Mouse (Mus musculus): Measurements from ENCODE around the gene Zfp429. TPM values are rescaled to one million over a fixed set of nuclear protein-coding genes. Genes with fewer than 3 reads are reported as not detected.

Zfp429 gene
- total and polyA plus RNA-seq, 3 experiments, result 8.0 to 17.4 (median 9.0) TPM

DNA sequence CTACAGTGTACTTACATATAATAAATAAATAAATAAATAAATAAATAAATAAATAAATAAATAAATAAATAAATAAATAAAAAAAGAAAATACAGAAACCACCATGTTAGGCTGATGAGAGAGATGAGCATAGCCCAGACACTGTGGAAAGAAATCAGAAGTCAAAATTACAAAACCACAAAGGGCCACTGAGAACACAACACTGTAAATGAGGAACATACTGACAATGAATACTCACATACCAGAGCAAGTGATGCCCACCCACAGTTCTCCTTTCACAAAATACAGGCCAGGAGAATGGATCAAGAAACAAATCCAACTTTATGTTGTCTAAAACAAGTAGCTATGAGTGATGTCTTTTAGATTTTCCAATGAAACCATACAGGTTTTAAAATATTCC, 47.8 kb downstream of the Zfp429 start:
- DNase-seq (ENCODE audit: extremely low read depth), result no peak
- in situ Hi-C loops (cut with MboI; ENCODE audit: low pct_ligation_motif_present, low pct_unique_long_range_greater_than_20kb, low sequenced_read_pairs), result no loop called here
- no peaks in the 10 kb centered on the region for H3K9me3 ChIP-seq (replicated peaks; ENCODE audit: low read length)
- H3K27ac ChIP-seq (ENCODE audit: insufficient read depth, low read depth), result no peak overlapping the region
- TF ChIP-seq UBTF (IDR thresholded peaks at IDR 0.05; ENCODE audit: low read depth, low read length), result no peak
- TF ChIP-seq NELFE (IDR thresholded peaks at IDR 0.05; ENCODE audit: low read depth, low read length), result no peak
- no peak for TF ChIP-seq MXI1 (IDR thresholded peaks at IDR 0.05; ENCODE audit: low read depth, low read length)
- no peak for TF ChIP-seq ZC3H11A (IDR thresholded peaks at IDR 0.05; ENCODE audit: low read depth, low read length)
- no peak for TF ChIP-seq NRF1 (IDR thresholded peaks at IDR 0.05; ENCODE audit: low read depth, low read length)
- TF ChIP-seq PAX5 (IDR thresholded peaks at IDR 0.05; ENCODE audit: low read length), result no peak
- no peak for TF ChIP-seq CHD1 (IDR thresholded peaks at IDR 0.05; ENCODE audit: low read depth, low read length)
- no peak for TF ChIP-seq ZKSCAN1 (IDR thresholded peaks at IDR 0.05; ENCODE audit: borderline replicate concordance, low read depth, low read length)
- no peak for TF ChIP-seq ETS1 (conservative IDR thresholded peaks at IDR 0.05; ENCODE audit: low read depth, low read length)
- peaks cover 2% of the 10 kb centered on the region; the same call in 1 of the 2 replicates for H3K79me2 ChIP-seq (replicated peaks; ENCODE audit: control insufficient read depth, extremely low read depth, insufficient read depth, poor library complexity, severe bottlenecking)
- H3K4me1 ChIP-seq (ENCODE audit: control insufficient read depth in 1 of 2, insufficient read depth in 2 of 2), result no peaks in the 10 kb centered on the region
- no peak overlapping the region for H3K9ac ChIP-seq (ENCODE audit: insufficient read depth, low read depth)
- H3K4me3 ChIP-seq (replicated peaks in 1 of 3; ENCODE audit: low read depth in 2 of 3, low read length in 2 of 3, poor library complexity in 1 of 3), result no peak overlapping the region
- peaks cover 0 to 2% of the 10 kb centered on the region in 2 experiments for H3K36me3 ChIP-seq (replicated peaks in 1 of 2; ENCODE audit: control insufficient read depth in 1 of 2, insufficient read depth in 1 of 2, low read length in 1 of 2)
- no peaks in the 10 kb centered on the region for H3K27me3 ChIP-seq (replicated peaks)
- no peak overlapping the region for H3K4me2 ChIP-seq (ENCODE audit: insufficient read depth, low read depth, poor library complexity, severe bottlenecking)
- dilution Hi-C loops (cut with MboI; ENCODE audit: extremely low pct_ligation_motif_present, extremely low pct_unique_long_range_greater_than_20kb, low sequenced_read_pairs), result no loop called here

- Histone ChIP-seq H3K4me1 (ENCODE audit: control insufficient read depth in 1 of 2, insufficient read depth in 2 of 2) (no peaks in the 10 kb centered on the region), H3K27ac (ENCODE audit: insufficient read depth, low read depth) (no peak overlapping the region), H3K4me2 (ENCODE audit: insufficient read depth, low read depth, poor library complexity, severe bottlenecking) (no peak overlapping the region), H3K36me3 (replicated peaks in 1 of 2; ENCODE audit: control insufficient read depth in 1 of 2, insufficient read depth in 1 of 2, low read length in 1 of 2) (peaks cover 22 to 48% of the 10 kb centered on the region in 2 experiments), H3K79me2 (replicated peaks; ENCODE audit: control insufficient read depth, extremely low read depth, insufficient read depth, poor library complexity, severe bottlenecking) (no peaks in the 10 kb centered on the region; the same call in 1 of the 2 replicates), H3K4me3 (replicated peaks in 1 of 3; ENCODE audit: low read depth in 2 of 3, low read length in 2 of 3, poor library complexity in 1 of 3) (no peak overlapping the region), H3K27me3 (replicated peaks) (no peaks in the 10 kb centered on the region), H3K9me3 (replicated peaks; ENCODE audit: low read length) (no peaks in the 10 kb centered on the region), H3K9ac (ENCODE audit: insufficient read depth, low read depth) (no peak overlapping the region)
- dilution Hi-C loops (cut with MboI; ENCODE audit: extremely low pct_ligation_motif_present, extremely low pct_unique_long_range_greater_than_20kb, low sequenced_read_pairs), result no loop called here
- DNase-seq (ENCODE audit: extremely low read depth), result no peak
- in situ Hi-C loops (cut with MboI; ENCODE audit: low pct_ligation_motif_present, low pct_unique_long_range_greater_than_20kb, low sequenced_read_pairs), result no loop called here
- TF ChIP-seq CHD2 (IDR thresholded peaks at IDR 0.05; ENCODE audit: low read length) (no peak), ETS1 (conservative IDR thresholded peaks at IDR 0.05; ENCODE audit: low read depth, low read length) (no peak), MAX (IDR thresholded peaks at IDR 0.05; ENCODE audit: low read length) (no peak), MEF2A (IDR thresholded peaks at IDR 0.05; ENCODE audit: borderline replicate concordance, low read depth, low read length) (no peak), MAFK (IDR thresholded peaks at IDR 0.05; ENCODE audit: insufficient replicate concordance, low read length) (no peak), USF1 (IDR thresholded peaks at IDR 0.05; ENCODE audit: low read depth, low read length) (no peak), MXI1 (IDR thresholded peaks at IDR 0.05; ENCODE audit: low read depth, low read length) (no peak), UBTF (IDR thresholded peaks at IDR 0.05; ENCODE audit: low read depth, low read length) (no peak), ZNF384 (IDR thresholded peaks at IDR 0.05; ENCODE audit: low read depth, low read length) (no peak), JUND (conservative IDR thresholded peaks at IDR 0.05; ENCODE audit: low read depth, low read length) (no peak), TCF12 (IDR thresholded peaks at IDR 0.05; ENCODE audit: low read depth, low read length) (no peak), RAD21 (IDR thresholded peaks at IDR 0.05; ENCODE audit: low read depth, low read length) (no peak), ZKSCAN1 (IDR thresholded peaks at IDR 0.05; ENCODE audit: borderline replicate concordance, low read depth, low read length) (no peak), NRF1 (IDR thresholded peaks at IDR 0.05; ENCODE audit: low read depth, low read length) (no peak)
Observed at GRCm38 (mm10) chr13:67343422-67343821, 56.2 kb downstream of the Zfp429 start.

Other genes with a start within 250 kb of the Zfp429 start
- 7.4 and 8.6 TPM in 2 replicates for gene Rsl1, start 226.6 kb downstream of the Zfp429 start, total RNA-seq (2012; rRNA removed)
- 16.0 and 18.8 TPM in 2 replicates for gene Rsl1, start 226.6 kb downstream of the Zfp429 start, total RNA-seq (2014; rRNA removed)
- gene Rsl1, start 226.6 kb downstream of the Zfp429 start, polyA plus RNA-seq (2012; ENCODE audit: insufficient read length, low read depth), result 9.8 and 10.7 TPM in 2 replicates
- 1.6 and 2.3 TPM in 2 replicates for gene Zfp455, start 205.3 kb downstream of the Zfp429 start, total RNA-seq (2012; rRNA removed)
- 5.6 and 5.7 TPM in 2 replicates for gene Zfp455, start 205.3 kb downstream of the Zfp429 start, total RNA-seq (2014; rRNA removed)
- 2.3 and 3.3 TPM in 2 replicates for gene Zfp455, start 205.3 kb downstream of the Zfp429 start, polyA plus RNA-seq (2012; ENCODE audit: insufficient read length, low read depth)
- gene Zfp458, start 121.4 kb downstream of the Zfp429 start, total RNA-seq (2012; rRNA removed), result 1.6 and 2.3 TPM in 2 replicates
- gene Zfp458, start 121.4 kb downstream of the Zfp429 start, total RNA-seq (2014; rRNA removed), result 3.2 and 3.3 TPM in 2 replicates
- gene Zfp458, start 121.4 kb downstream of the Zfp429 start, polyA plus RNA-seq (2012; ENCODE audit: insufficient read length, low read depth), result 1.6 and 2.4 TPM in 2 replicates
- gene Zfp457, start 93.3 kb downstream of the Zfp429 start, total RNA-seq (2012; rRNA removed), result 0.97 and 0.98 TPM in 2 replicates
- gene Zfp457, start 93.3 kb downstream of the Zfp429 start, total RNA-seq (2014; rRNA removed), result 0.66 TPM in 1 of 2 replicates, not detected in the other
- 0.40 and 0.57 TPM in 2 replicates for gene Zfp457, start 93.3 kb downstream of the Zfp429 start, polyA plus RNA-seq (2012; ENCODE audit: insufficient read length, low read depth)
- gene Zfp595, start 67.2 kb downstream of the Zfp429 start, total RNA-seq (2012; rRNA removed), result 4.6 and 5.4 TPM in 2 replicates
- gene Zfp595, start 67.2 kb downstream of the Zfp429 start, total RNA-seq (2014; rRNA removed), result 10.1 and 13.7 TPM in 2 replicates
- gene Zfp595, start 67.2 kb downstream of the Zfp429 start, polyA plus RNA-seq (2012; ENCODE audit: insufficient read length, low read depth), result 5.4 and 6.4 TPM in 2 replicates
- 1.0 and 1.1 TPM in 2 replicates for gene Gm28044, start 39.3 kb downstream of the Zfp429 start, total RNA-seq (2012; rRNA removed)
- gene Gm28044, start 39.3 kb downstream of the Zfp429 start, total RNA-seq (2014; rRNA removed), result not detected in 2 replicates
- gene Gm28044, start 39.3 kb downstream of the Zfp429 start, polyA plus RNA-seq (2012; ENCODE audit: insufficient read length, low read depth), result 0.89 and 1.0 TPM in 2 replicates
- 1.8 and 2.3 TPM in 2 replicates for gene Zfp953, start 39.2 kb downstream of the Zfp429 start, total RNA-seq (2012; rRNA removed)
- 4.6 and 5.6 TPM in 2 replicates for gene Zfp953, start 39.2 kb downstream of the Zfp429 start, total RNA-seq (2014; rRNA removed)
- gene Zfp953, start 39.2 kb downstream of the Zfp429 start, polyA plus RNA-seq (2012; ENCODE audit: insufficient read length, low read depth), result 3.6 and 4.2 TPM in 2 replicates
- gene Gm28041, start 24.1 kb downstream of the Zfp429 start, total RNA-seq (2012; rRNA removed), result 1.7 and 2.3 TPM in 2 replicates
- 0.61 and 1.1 TPM in 2 replicates for gene Gm28041, start 24.1 kb downstream of the Zfp429 start, total RNA-seq (2014; rRNA removed)
- 1.8 TPM in 1 of 2 replicates, not detected in the other for gene Gm28041, start 24.1 kb downstream of the Zfp429 start, polyA plus RNA-seq (2012; ENCODE audit: insufficient read length, low read depth)
- gene Zfp456, start 24.0 kb downstream of the Zfp429 start, total RNA-seq (2012; rRNA removed), result 4.7 and 5.1 TPM in 2 replicates
- 7.4 and 8.0 TPM in 2 replicates for gene Zfp456, start 24.0 kb downstream of the Zfp429 start, total RNA-seq (2014; rRNA removed)
- gene Zfp456, start 24.0 kb downstream of the Zfp429 start, polyA plus RNA-seq (2012; ENCODE audit: insufficient read length, low read depth), result 2.4 and 3.6 TPM in 2 replicates
- gene Zfp459, start 21.6 kb upstream of the Zfp429 start, total RNA-seq (2012; rRNA removed), result 0.47 and 0.63 TPM in 2 replicates
- 0.12 TPM in 1 of 2 replicates, not detected in the other for gene Zfp459, start 21.6 kb upstream of the Zfp429 start, total RNA-seq (2014; rRNA removed)
- gene Zfp459, start 21.6 kb upstream of the Zfp429 start, polyA plus RNA-seq (2012; ENCODE audit: insufficient read length, low read depth), result not detected in 2 replicates
- gene Zfp874a, start 51.8 kb upstream of the Zfp429 start, total RNA-seq (2012; rRNA removed), result 7.1 and 7.6 TPM in 2 replicates
- 16.8 and 23.6 TPM in 2 replicates for gene Zfp874a, start 51.8 kb upstream of the Zfp429 start, total RNA-seq (2014; rRNA removed)
- gene Zfp874a, start 51.8 kb upstream of the Zfp429 start, polyA plus RNA-seq (2012; ENCODE audit: insufficient read length, low read depth), result 6.1 and 6.5 TPM in 2 replicates
- 4.7 and 4.8 TPM in 2 replicates for gene Zfp874b, start 84.4 kb upstream of the Zfp429 start, total RNA-seq (2012; rRNA removed)
- gene Zfp874b, start 84.4 kb upstream of the Zfp429 start, total RNA-seq (2014; rRNA removed), result 8.0 and 8.7 TPM in 2 replicates
- 1.8 and 2.1 TPM in 2 replicates for gene Zfp874b, start 84.4 kb upstream of the Zfp429 start, polyA plus RNA-seq (2012; ENCODE audit: insufficient read length, low read depth)
- 4.3 and 5.2 TPM in 2 replicates for gene Zfp58, start 100.7 kb upstream of the Zfp429 start, total RNA-seq (2012; rRNA removed)
- gene Zfp58, start 100.7 kb upstream of the Zfp429 start, total RNA-seq (2014; rRNA removed), result 5.9 and 6.4 TPM in 2 replicates
- 2.7 and 2.9 TPM in 2 replicates for gene Zfp58, start 100.7 kb upstream of the Zfp429 start, polyA plus RNA-seq (2012; ENCODE audit: insufficient read length, low read depth)
- gene Gm26965, start 126.3 kb upstream of the Zfp429 start, total RNA-seq (2012; rRNA removed), result 0.08 TPM in 1 of 2 replicates, not detected in the other
- not detected in 2 replicates for gene Gm26965, start 126.3 kb upstream of the Zfp429 start, total RNA-seq (2014; rRNA removed)
- gene Gm26965, start 126.3 kb upstream of the Zfp429 start, polyA plus RNA-seq (2012; ENCODE audit: insufficient read length, low read depth), result not detected in 2 replicates
- gene Zfp87, start 126.4 kb upstream of the Zfp429 start, total RNA-seq (2012; rRNA removed), result 11.4 and 12.2 TPM in 2 replicates
- 20.7 and 25.0 TPM in 2 replicates for gene Zfp87, start 126.4 kb upstream of the Zfp429 start, total RNA-seq (2014; rRNA removed)
- 10.3 and 13.8 TPM in 2 replicates for gene Zfp87, start 126.4 kb upstream of the Zfp429 start, polyA plus RNA-seq (2012; ENCODE audit: insufficient read length, low read depth)
- 9.1 and 11.5 TPM in 2 replicates for gene Zfp748, start 154.0 kb upstream of the Zfp429 start, total RNA-seq (2012; rRNA removed)
- gene Zfp748, start 154.0 kb upstream of the Zfp429 start, total RNA-seq (2014; rRNA removed), result 14.8 and 16.3 TPM in 2 replicates
- 6.6 and 8.1 TPM in 2 replicates for gene Zfp748, start 154.0 kb upstream of the Zfp429 start, polyA plus RNA-seq (2012; ENCODE audit: insufficient read length, low read depth)
- gene Zfp729b, start 209.9 kb upstream of the Zfp429 start, total RNA-seq (2012; rRNA removed), result 4.8 and 6.4 TPM in 2 replicates
- gene Zfp729b, start 209.9 kb upstream of the Zfp429 start, total RNA-seq (2014; rRNA removed), result 13.4 and 17.9 TPM in 2 replicates
- gene Zfp729b, start 209.9 kb upstream of the Zfp429 start, polyA plus RNA-seq (2012; ENCODE audit: insufficient read length, low read depth), result 6.5 and 6.6 TPM in 2 replicates
- not detected in 2 replicates for gene Gm49345, start 237.9 kb upstream of the Zfp429 start, total RNA-seq (2012; rRNA removed)
- gene Gm49345, start 237.9 kb upstream of the Zfp429 start, total RNA-seq (2014; rRNA removed), result not detected in 2 replicates
- 1.2 and 1.5 TPM in 2 replicates for gene Gm49345, start 237.9 kb upstream of the Zfp429 start, polyA plus RNA-seq (2012; ENCODE audit: insufficient read length, low read depth)
- 3.6 and 3.7 TPM in 2 replicates for gene Zfp729a, start 238.0 kb upstream of the Zfp429 start, total RNA-seq (2012; rRNA removed)
- gene Zfp729a, start 238.0 kb upstream of the Zfp429 start, total RNA-seq (2014; rRNA removed), result 11.2 and 12.6 TPM in 2 replicates
- gene Zfp729a, start 238.0 kb upstream of the Zfp429 start, polyA plus RNA-seq (2012; ENCODE audit: insufficient read length, low read depth), result 4.6 and 4.8 TPM in 2 replicates